Mouse (Mus musculus): ENCODE data around the gene Olfr137.

Gene Olfr137

GRCm38 (mm10) chr17:38307470-38307869 lies at the start of gene Olfr137:
Gene Olfr137, minus strand, starts transcription at chr17:38307570.
- DNase-seq = no peak

- DNase-seq = no peak
Observed at GRCm38 (mm10) chr17:38329531-38329930, 22.2 kb upstream of the Olfr137 start, which contains the start of gene Olfr136. Gene Olfr136, plus strand, starts transcription at chr17:38329831.

- no peak for DNase-seq
Observed at GRCm38 (mm10) chr17:38260735-38261134, 46.6 kb downstream of the Olfr137 start, which contains the start of gene Olfr138. Gene Olfr138, plus strand, starts transcription at chr17:38261035.

Data from cerebellum, adult 11 months (tissue).